Mouse (Mus musculus) stomach, embryonic 15.5 days (tissue): Measurements from ENCODE around the gene Dnajc5. TPM values are rescaled to one million over a fixed set of nuclear protein-coding genes. Genes with fewer than 3 reads are reported as not detected.

Experiments
- microRNA-seq: library from miRNA; unstranded; fragments of <30 nt; microRNA quantifications from one replicate; pipeline ENCODE4, GENCODE M21; 2016
- polyA plus RNA-seq: library from polyadenylated mRNA; unstranded; fragments of >200 nt; fragmentation: Nextera tagmentation; extraction: Ambion mirVana; gene quantifications from 2 replicates; pipeline ENCODE4 v1.2.1, GENCODE M21; 2015

Gene Dnajc5
- polyA plus RNA-seq, 1 experiment from 2014 or later = 76.4 TPM

Small RNAs within 50 kb of the gene (microRNA-seq; reads per million reads assigned to microRNA genes)
- not detected for gene Mir7006

Other genes starting within 250 kb of the Dnajc5 start
- gene Gmeb2, start 232.4 kb upstream of the Dnajc5 start, polyA plus RNA-seq = 12.2 and 13.2 TPM in 2 replicates
- gene Stmn3, start 206.0 kb upstream of the Dnajc5 start, polyA plus RNA-seq = 37.6 and 39.0 TPM in 2 replicates
- gene Rtel1, start 200.7 kb upstream of the Dnajc5 start, polyA plus RNA-seq = 35.4 and 39.2 TPM in 2 replicates
- gene Zgpat, start 155.6 kb upstream of the Dnajc5 start, polyA plus RNA-seq = 36.2 and 38.5 TPM in 2 replicates
- 58.6 and 62.4 TPM in 2 replicates for gene Arfrp1, start 155.1 kb upstream of the Dnajc5 start, polyA plus RNA-seq
- gene Lime1, start 140.4 kb upstream of the Dnajc5 start, polyA plus RNA-seq = 18.2 and 20.2 TPM in 2 replicates
- 9.7 and 10.0 TPM in 2 replicates for gene Zbtb46, start 61.1 kb upstream of the Dnajc5 start, polyA plus RNA-seq
- 0.17 and 0.23 TPM in 2 replicates for gene Abhd16b, start 27.3 kb upstream of the Dnajc5 start, polyA plus RNA-seq
- 136 and 140 TPM in 2 replicates for gene Tpd52l2, start 23.3 kb upstream of the Dnajc5 start, polyA plus RNA-seq
- gene Uckl1, start 64.4 kb downstream of the Dnajc5 start, polyA plus RNA-seq = 60.9 and 63.5 TPM in 2 replicates
- gene Prpf6, start 71.4 kb downstream of the Dnajc5 start, polyA plus RNA-seq = 52.7 and 56.6 TPM in 2 replicates
- 48.5 and 50.8 TPM in 2 replicates for gene Zfp512b, start 72.3 kb downstream of the Dnajc5 start, polyA plus RNA-seq
- gene Samd10, start 78.7 kb downstream of the Dnajc5 start, polyA plus RNA-seq = 25.0 and 26.9 TPM in 2 replicates
- gene Gm29797, start 136.5 kb downstream of the Dnajc5 start, polyA plus RNA-seq = 0.36 and 1.2 TPM in 2 replicates
- gene Sox18, start 151.2 kb downstream of the Dnajc5 start, polyA plus RNA-seq = 28.7 and 32.0 TPM in 2 replicates
- 21.5 and 24.2 TPM in 2 replicates for gene Tcea2, start 159.8 kb downstream of the Dnajc5 start, polyA plus RNA-seq
- gene Rgs19, start 173.5 kb downstream of the Dnajc5 start, polyA plus RNA-seq = 51.7 and 53.3 TPM in 2 replicates
- not detected in 2 replicates for gene Lkaaear1, start 178.0 kb downstream of the Dnajc5 start, polyA plus RNA-seq
- 1.3 and 2.3 TPM in 2 replicates for gene Oprl1, start 194.5 kb downstream of the Dnajc5 start, polyA plus RNA-seq
- gene Myt1, start 242.8 kb downstream of the Dnajc5 start, polyA plus RNA-seq = 2.4 and 2.9 TPM in 2 replicates